Mouse (Mus musculus): ENCODE measurements around the gene Ly6g6e. TPM values are rescaled to one million over a fixed set of nuclear protein-coding genes. Genes with fewer than 3 reads are reported as not detected.

Ly6g6e gene
- polyA plus RNA-seq, 1 experiment from 2014 or later: 16.8 TPM

- H3K36me3 ChIP-seq: no peaks in the 10 kb centered on the region
- 0 out of 2 replicates have a peak, but pooled peaks cover 3% of the 10 kb centered on the region for H3K4me1 ChIP-seq
- H3K9me3 ChIP-seq: no peaks in the 10 kb centered on the region
- no peak overlapping the region for H3K27ac ChIP-seq
- WGBS: 81% methylated on average over 16 of the region's 16 CpGs
- no peak overlapping the region for H3K4me3 ChIP-seq (replicated peaks)
- H3K27me3 ChIP-seq (replicated peaks): no peaks in the 10 kb centered on the region
- H3K9ac ChIP-seq: no peak overlapping the region
- ATAC-seq (ENCODE audit: insufficient read depth, low FRiP score, low read depth): no peak
- H3K4me2 ChIP-seq: no peak overlapping the region
Measured at GRCm38 (mm10) chr17:35082841-35083576, 6.3 kb downstream of the Ly6g6e start.

- no peak for ATAC-seq (ENCODE audit: insufficient read depth, low FRiP score, low read depth)
- no peaks in the 10 kb centered on the region for H3K9me3 ChIP-seq
Measured at GRCm38 (mm10) chr17:35083929-35084497, 7.3 kb downstream of the Ly6g6e start.

DNA sequence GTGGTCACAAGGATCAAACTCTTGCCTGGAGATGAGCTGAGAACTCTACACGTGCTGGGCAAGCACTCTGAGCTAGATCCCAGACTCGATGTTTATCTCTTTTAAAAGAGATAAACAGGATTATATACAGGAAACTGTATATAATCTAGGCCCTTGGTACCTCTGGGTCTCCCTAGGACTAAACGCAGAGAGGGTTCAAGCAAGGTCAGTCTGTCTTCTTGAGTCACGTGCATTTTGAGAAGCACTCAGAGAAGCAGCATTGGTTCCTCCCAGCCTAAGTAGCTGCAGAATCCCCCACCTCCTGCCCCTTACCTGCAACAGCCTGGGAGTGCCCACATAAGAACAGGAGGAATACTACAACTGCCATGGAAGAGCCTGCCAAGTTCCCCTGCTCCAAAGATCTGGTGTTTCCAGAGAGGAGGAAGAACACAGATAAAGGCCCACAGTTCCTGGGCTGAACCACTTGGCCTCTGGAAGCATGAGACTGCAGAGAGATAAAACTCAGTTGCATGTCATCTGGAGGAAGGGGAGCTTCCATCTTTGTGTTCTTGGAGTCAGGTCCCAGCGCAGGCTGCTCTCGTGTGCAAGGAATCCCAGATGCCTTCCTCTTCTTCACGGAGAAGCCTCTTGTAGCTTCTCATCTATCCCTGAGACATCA is 8.6 kb downstream of the Ly6g6e start, which contains the start of gene Ly6g6f:
Gene Ly6g6f (minus strand): TSS at position 403 of the 658 bp plus-strand sequence.
- no peak within 1 kb of the TSS for H3K4me2 ChIP-seq
- no peak within 1 kb of the TSS for H3K9ac ChIP-seq
- 56% methylated on average over 7 of the region's 7 CpGs for WGBS
- H3K4me3 ChIP-seq (replicated peaks): no peak within 1 kb of the TSS
- no peak for ATAC-seq (ENCODE audit: insufficient read depth, low FRiP score, low read depth)
- H3K27ac ChIP-seq: no peak within 1 kb of the TSS
- H3K4me1 ChIP-seq: peaks cover 5% of the 10 kb centered on the region
- no peaks in the 10 kb centered on the region for H3K36me3 ChIP-seq
- H3K27me3 ChIP-seq (replicated peaks): no peaks in the 10 kb centered on the region
- no peaks in the 10 kb centered on the region for H3K9me3 ChIP-seq

More at GRCm38 (mm10) chr17:35083929-35084497, 7.3 kb downstream of the Ly6g6e start:
- Histone ChIP-seq H3K4me1 (0 out of 2 replicates have a peak, but pooled peaks cover 3% of the 10 kb centered on the region), H3K36me3 (no peaks in the 10 kb centered on the region), H3K27ac (no peak overlapping the region), H3K4me2 (no peak overlapping the region), H3K9ac (no peak overlapping the region), H3K4me3 (replicated peaks) (no peak overlapping the region), H3K27me3 (replicated peaks) (no peaks in the 10 kb centered on the region)
- WGBS: 75% methylated on average over 3 of the region's 3 CpGs

DNA sequence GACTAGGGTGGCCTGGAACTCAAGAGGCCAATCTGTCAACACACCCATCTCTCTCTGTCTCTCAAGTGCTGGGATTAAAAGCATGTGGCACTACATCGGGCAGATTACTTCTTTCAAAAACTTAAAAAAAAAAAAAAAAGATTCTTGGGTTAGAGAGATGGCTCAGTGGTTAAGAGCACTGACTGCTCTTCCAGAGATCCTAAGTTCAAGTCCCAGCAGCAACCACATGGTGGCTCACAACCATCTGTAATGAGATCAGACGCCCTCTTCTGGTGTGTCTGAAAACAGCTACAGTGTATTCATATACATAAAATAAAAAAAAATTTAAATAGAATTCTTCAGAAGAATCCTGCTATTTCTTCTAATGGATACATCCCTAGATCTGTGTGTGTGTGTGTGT is 11.4 kb downstream of the Ly6g6e start:
- ATAC-seq (ENCODE audit: insufficient read depth, low FRiP score, low read depth): no peak
- Histone ChIP-seq H3K9me3 (no peaks in the 10 kb centered on the region), H3K27me3 (replicated peaks) (no peaks in the 10 kb centered on the region), H3K9ac (no peak overlapping the region), H3K36me3 (peaks cover 17% of the 10 kb centered on the region), H3K4me1 (peaks cover 9% of the 10 kb centered on the region), H3K27ac (no peak overlapping the region), H3K4me2 (no peak overlapping the region), H3K4me3 (replicated peaks) (no peak overlapping the region)
- 50% methylated on average over 2 of the region's 2 CpGs for WGBS

GRCm38 (mm10) chr17:35088825-35089644 is 12.3 kb downstream of the Ly6g6e start, which contains the start of gene Abhd16a:
Gene Abhd16a, plus strand, starts transcription at chr17:35089263.
- peak; percentile 95 for ATAC-seq (ENCODE audit: insufficient read depth, low FRiP score, low read depth)

GRCm38 (mm10) chr17:35090166-35090932 is 13.6 kb downstream of the Ly6g6e start:
- ATAC-seq (ENCODE audit: insufficient read depth, low FRiP score, low read depth): peak; percentile 8; the same call in 1 of the 2 replicates
- WGBS: 60% methylated on average over 8 of the region's 8 CpGs
- peak overlapping the region; percentile 70 for H3K4me3 ChIP-seq (replicated peaks)

More at GRCm38 (mm10) chr17:35088825-35089644, 12.3 kb downstream of the Ly6g6e start, which contains the start of gene Abhd16a:
- no peaks in the 10 kb centered on the region for H3K9me3 ChIP-seq
- no peaks in the 10 kb centered on the region for H3K27me3 ChIP-seq (replicated peaks)
- peaks cover 19% of the 10 kb centered on the region for H3K36me3 ChIP-seq
- H3K27ac ChIP-seq: peak within 1 kb of the TSS; percentile 97
- 3% methylated on average over 67 of the region's 67 CpGs for WGBS
- H3K4me3 ChIP-seq (replicated peaks): peak within 1 kb of the TSS; percentile 70
- H3K4me1 ChIP-seq: peaks cover 9% of the 10 kb centered on the region
- H3K9ac ChIP-seq: peak within 1 kb of the TSS; percentile 80
- peak within 1 kb of the TSS; percentile 60 for H3K4me2 ChIP-seq

GRCm38 (mm10) chr17:35092403-35093198 is 15.9 kb downstream of the Ly6g6e start:
- no peak for ATAC-seq (ENCODE audit: insufficient read depth, low FRiP score, low read depth)
- Histone ChIP-seq H3K9ac (no peak overlapping the region), H3K36me3 (peaks cover 46% of the 10 kb centered on the region), H3K9me3 (no peaks in the 10 kb centered on the region), H3K4me1 (peaks cover 9% of the 10 kb centered on the region), H3K27ac (no peak overlapping the region), H3K27me3 (replicated peaks) (no peaks in the 10 kb centered on the region), H3K4me2 (no peak overlapping the region), H3K4me3 (replicated peaks) (no peak overlapping the region)
- WGBS: 91% methylated on average over 14 of the region's 14 CpGs

More at GRCm38 (mm10) chr17:35090166-35090932, 13.6 kb downstream of the Ly6g6e start:
- Histone ChIP-seq H3K36me3 (peaks cover 28% of the 10 kb centered on the region), H3K9ac (peak overlapping the region; percentile 80), H3K27ac (0 out of 2 replicates have a peak overlapping the region, but pooled peaks have one; percentile 97), H3K4me2 (peak overlapping the region; percentile 60), H3K4me1 (peaks cover 9% of the 10 kb centered on the region), H3K27me3 (replicated peaks) (no peaks in the 10 kb centered on the region), H3K9me3 (no peaks in the 10 kb centered on the region)

- Histone ChIP-seq H3K27me3 (replicated peaks) (no peaks in the 10 kb centered on the region), H3K27ac (no peak overlapping the region), H3K4me1 (peaks cover 9% of the 10 kb centered on the region), H3K9ac (no peak overlapping the region), H3K4me3 (replicated peaks) (no peak overlapping the region), H3K4me2 (no peak overlapping the region), H3K36me3 (peaks cover 54% of the 10 kb centered on the region), H3K9me3 (no peaks in the 10 kb centered on the region)
- WGBS: 88% methylated on average over 15 of the region's 15 CpGs
- no peak for ATAC-seq (ENCODE audit: insufficient read depth, low FRiP score, low read depth)
Measured at GRCm38 (mm10) chr17:35094475-35095365, 18.0 kb downstream of the Ly6g6e start.

DNA sequence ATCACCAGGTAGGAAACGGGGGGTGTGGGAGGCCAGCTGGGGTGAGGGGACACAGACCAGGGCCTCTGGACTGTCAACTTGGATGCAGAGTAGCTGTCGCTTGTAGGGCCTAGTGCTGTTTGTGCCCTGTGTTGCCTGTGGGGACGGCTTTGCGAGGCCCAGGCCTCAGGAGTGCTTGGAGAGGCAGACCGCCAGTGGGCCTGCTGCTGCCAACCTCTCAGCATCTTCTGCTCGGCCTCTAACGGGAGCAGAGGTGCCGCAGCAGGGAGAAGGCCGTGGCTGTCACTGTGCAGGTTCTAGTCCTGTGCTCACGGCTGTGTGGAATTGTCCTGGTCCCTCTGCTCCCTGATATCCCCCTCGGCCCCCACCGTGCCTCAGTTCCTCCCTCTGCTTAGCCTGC is 19.9 kb downstream of the Ly6g6e start:
- ATAC-seq (ENCODE audit: insufficient read depth, low FRiP score, low read depth): no peak
- no peak overlapping the region for H3K27ac ChIP-seq
- peaks cover 68% of the 10 kb centered on the region for H3K36me3 ChIP-seq
- no peak overlapping the region for H3K4me2 ChIP-seq
- no peaks in the 10 kb centered on the region for H3K27me3 ChIP-seq (replicated peaks)
- no peak overlapping the region for H3K4me3 ChIP-seq (replicated peaks)
- no peaks in the 10 kb centered on the region for H3K4me1 ChIP-seq
- 84% methylated on average over 12 of the region's 12 CpGs for WGBS
- H3K9ac ChIP-seq: no peak overlapping the region
- no peaks in the 10 kb centered on the region for H3K9me3 ChIP-seq

Measured in stomach, embryonic 15.5 days (tissue).